Mouse (Mus musculus): ENCODE data around the gene Slc25a48. TPM values are rescaled to one million over a fixed set of nuclear protein-coding genes. Genes with fewer than 3 reads are reported as not detected.

Slc25a48 gene
- total RNA-seq (2022): 1 to 10 TPM in 3 of 4 experiments, under 1 TPM in 1; 0.55 to 2.5 (median 1.4) TPM

- peak; percentile 23 for DNase-seq
These were observed at the start of gene Slc25a48 for GRCm38 (mm10) chr13:56438211-56439075. Gene Slc25a48 (plus strand): TSS chr13:56438355.

DNA sequence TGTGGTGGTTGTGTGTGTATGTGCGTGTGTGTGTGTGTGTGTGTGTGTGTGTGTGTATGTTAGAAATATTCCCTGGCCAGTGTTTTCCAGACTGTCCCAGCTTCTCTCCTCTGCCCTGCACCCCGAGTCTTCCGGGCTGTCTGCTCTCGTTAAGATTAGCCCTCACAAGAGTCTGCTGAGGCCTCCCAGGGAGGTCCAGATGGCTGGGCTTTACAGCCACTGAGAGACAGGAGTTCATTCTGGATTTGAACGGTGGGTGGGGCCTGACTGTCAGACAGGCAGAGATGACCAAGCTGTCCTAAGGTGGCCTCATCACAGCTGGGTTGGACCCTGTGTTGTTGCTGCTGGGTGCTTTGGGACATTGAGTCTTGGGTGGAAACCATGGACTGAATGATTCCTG is 40.6 kb upstream of the Slc25a48 start:
- DNase-seq: no peak

- no peak for DNase-seq
These were observed 37.0 kb upstream of the Slc25a48 start for GRCm38 (mm10) chr13:56401186-56401585.

- DNase-seq: no peak
These were observed 34.6 kb upstream of the Slc25a48 start for GRCm38 (mm10) chr13:56403381-56404086.

- no peak for DNase-seq
These were observed 33.5 kb upstream of the Slc25a48 start for GRCm38 (mm10) chr13:56404511-56405140.

- no peak for DNase-seq
These were observed 25.8 kb upstream of the Slc25a48 start for GRCm38 (mm10) chr13:56412286-56412873.

GRCm38 (mm10) chr13:56418685-56419483 is 19.3 kb upstream of the Slc25a48 start:
- DNase-seq: no peak

DNA sequence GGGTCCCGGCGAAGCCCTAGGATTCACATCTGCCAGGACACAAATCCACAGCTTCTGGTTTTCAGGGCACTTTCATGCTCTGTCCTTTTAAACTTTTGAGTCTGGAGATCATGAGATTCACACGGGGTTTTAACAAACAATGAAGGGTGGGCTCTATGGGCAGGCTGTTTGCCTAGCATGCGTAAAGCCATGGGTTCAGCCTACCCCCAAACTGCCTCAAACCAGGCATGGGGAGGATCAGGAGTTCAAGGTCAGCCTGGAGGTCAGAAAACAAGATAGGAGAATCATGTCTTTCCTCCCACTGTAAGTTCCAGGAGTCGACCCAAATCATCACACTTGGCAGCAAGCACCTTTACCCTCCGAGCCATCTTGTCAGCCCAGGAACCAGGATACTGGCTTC is 18.6 kb upstream of the Slc25a48 start:
- DNase-seq: no peak

GRCm38 (mm10) chr13:56422072-56422723 is 16.0 kb upstream of the Slc25a48 start:
- peak; percentile 33 for DNase-seq

DNA sequence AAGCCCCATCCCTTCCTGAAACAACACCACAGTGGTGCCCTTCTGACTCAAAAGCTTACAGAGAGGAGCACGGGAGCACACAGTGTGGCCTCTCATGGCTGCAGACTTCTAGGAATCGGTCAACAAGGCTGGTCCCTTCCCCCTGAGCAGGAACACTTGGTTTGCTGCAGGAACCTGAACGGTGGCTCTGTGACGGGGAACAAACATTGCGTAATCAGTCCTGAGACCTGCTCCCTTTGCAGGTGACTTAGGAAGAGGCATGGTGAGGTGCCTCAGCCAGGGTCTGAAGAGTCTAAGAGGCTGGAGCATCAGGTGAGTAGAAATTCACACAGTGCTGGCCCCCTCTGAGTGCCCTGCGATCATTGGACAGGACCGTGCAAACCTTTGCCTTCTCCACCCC is 12.2 kb upstream of the Slc25a48 start:
- DNase-seq: no peak

- DNase-seq: no peak
These were observed 11.8 kb upstream of the Slc25a48 start, which contains the start of gene Gm3045 for GRCm38 (mm10) chr13:56426365-56426764. Gene Gm3045 (plus strand): TSS chr13:56426594.

DNA sequence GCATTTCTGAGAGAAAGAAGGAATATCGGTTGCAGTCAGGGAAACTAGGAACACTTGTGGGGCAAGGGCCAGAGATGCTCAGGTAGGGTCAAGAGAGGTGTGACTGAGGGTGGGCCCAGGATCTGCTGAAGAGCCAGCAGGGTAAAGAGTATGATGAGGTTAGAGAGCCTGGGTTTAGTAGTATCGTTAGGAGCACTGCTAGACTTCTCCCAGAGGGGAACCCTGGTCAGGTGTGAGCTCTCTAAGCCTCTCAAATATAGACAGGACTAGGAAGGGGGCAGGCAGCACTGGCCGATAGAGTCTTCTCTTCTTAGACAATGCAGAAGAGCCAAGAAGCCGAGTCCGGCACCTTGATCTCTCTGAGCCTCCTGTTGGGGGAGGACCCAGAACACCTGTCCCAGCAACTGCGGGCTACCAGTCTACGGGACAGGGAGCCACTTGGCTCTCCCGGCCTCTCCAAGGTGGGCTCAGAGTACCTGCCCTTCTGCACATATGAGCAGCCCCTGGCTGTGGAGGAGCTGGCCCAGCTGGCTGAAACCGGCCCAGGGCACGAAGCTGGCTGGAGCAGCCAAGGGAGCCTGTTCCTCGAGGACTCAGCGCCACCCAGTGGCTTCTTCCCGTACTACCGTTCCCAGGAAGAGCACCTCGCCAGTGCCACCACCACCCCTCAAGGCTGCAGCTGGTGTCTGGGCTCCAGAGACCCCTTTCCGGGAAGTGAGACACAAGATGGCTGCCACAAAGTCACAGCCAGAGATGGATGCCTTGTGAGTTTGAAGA is 9.2 kb upstream of the Slc25a48 start:
- peak; percentile 23 for DNase-seq

- DNase-seq: no peak
These were observed 5.7 kb upstream of the Slc25a48 start for GRCm38 (mm10) chr13:56432496-56432895.

DNA sequence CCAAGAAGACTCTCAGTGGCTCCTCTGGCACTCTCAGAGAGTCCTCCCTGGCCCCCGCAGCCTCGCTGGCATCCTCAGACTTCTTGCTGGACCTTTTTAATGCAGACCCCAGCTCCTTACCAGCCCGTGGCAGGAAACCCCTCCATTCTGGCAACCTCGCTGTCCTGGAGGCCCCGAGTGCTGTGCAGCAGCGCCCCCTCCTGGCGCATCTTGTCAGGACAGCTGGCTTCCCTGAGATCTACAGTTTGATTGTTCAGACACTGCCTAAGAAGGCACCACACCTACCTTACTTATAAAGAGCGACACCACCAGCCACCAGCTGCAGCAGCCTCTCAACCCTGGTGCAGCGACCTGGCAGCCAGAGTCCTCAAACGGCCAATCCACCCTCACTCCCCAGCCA is 4.7 kb upstream of the Slc25a48 start:
- DNase-seq: peak; percentile 10

GRCm38 (mm10) chr13:56434311-56434751 is 3.8 kb upstream of the Slc25a48 start:
- DNase-seq: peak; percentile 36

- DNase-seq: no peak
These were observed 2.4 kb upstream of the Slc25a48 start for GRCm38 (mm10) chr13:56435615-56436287.

DNA sequence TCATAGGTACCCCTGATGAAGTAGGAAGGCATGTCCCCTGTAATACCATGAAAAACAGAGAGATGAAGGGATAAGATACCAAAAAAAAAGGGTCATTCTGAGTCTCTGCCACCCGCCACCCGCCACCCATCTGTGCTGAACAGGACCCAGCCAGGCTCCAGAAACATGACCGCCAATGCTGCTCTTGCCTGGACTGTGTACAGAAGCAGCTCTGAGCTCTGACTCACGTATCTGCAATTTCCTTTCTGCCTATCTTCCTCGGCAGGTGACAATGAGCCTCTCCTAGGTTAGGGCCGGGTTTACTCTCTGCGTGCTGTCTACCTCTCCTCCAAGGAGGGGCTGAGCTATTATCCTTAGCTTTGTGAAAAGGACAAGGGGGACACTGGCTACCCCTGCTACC is 5.3 kb downstream of the Slc25a48 start:
- DNase-seq: no peak

GRCm38 (mm10) chr13:56444112-56444511 is 6.0 kb downstream of the Slc25a48 start:
- DNase-seq: no peak

- no peak for DNase-seq
These were observed 6.8 kb downstream of the Slc25a48 start for GRCm38 (mm10) chr13:56444996-56445395.

Measured in adrenal gland, adult 8-10 months (tissue).